Mouse (Mus musculus) left cerebral cortex, postnatal 4 days (tissue): ENCODE results near the gene Gm16405. TPM values are rescaled to one million over a fixed set of nuclear protein-coding genes. Genes with fewer than 3 reads are reported as not detected.
"Not testable (repeated sequence)": the region's sequence is repeated elsewhere in the genome, so short reads cannot be mapped to it uniquely, and the experiment has no call there.

Experiments
- DNase-seq: peaks from one replicate; pipeline ENCODE4 v3.0.0-alpha.2; 2022
- intact Hi-C: fragments of 180-260 bp; cut with DNase I; formaldehyde crosslinking; loops from one replicate; pipeline ENCODE4 v1.15.1; 2025
- total RNA-seq, 2 experiments: library from RNA; stranded (reverse); gene quantifications; 2 replicates each; pipeline ENCODE4 v1.2.3; 2021

Gm16405 gene
- not detected for total RNA-seq

GRCm38 (mm10) chrX:54530908-54531307, at the start of gene Gm16405:
Gene Gm16405 (plus strand): TSS chrX:54531208.
- DNase-seq, intact Hi-C loops: not testable (repeated sequence)

Other genes with a start within 250 kb of the Gm16405 start
- gene Gm16430, start 91.0 kb downstream of the Gm16405 start, total RNA-seq, result not detected